Comparison of ENCODE assay signal across 8 mouse cellular contexts in the genomic region with DNA sequence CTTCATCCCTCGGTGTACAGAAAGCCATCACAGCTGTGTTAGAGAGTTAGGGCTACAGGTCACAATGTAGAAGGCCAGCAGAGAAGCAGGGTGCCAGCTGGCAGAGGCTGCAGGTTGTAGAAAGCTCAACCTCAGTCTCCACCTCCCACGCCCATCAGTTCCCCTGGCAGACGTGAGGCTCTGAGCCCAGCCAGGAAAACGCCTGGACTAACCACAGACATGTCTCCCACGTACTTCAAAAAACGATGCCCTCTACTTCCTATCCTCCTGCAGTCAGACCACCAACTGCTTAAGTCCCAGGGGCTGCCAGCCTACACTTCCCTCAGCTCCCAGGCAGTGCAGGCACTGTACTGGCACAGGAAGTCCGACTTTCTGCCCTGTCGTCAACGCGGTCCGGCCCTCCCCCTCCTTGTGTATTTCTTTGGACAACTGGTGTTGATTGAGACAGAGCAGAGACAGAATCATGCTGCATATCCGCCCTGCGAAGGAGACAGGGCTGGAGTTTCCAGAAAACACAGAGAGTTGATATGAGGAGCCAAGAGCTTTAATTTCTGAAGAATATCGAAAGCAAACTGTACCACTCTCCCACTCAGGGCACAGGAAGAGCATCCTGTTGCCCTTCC. TPM values are rescaled to one million over a fixed set of nuclear protein-coding genes. Genes with fewer than 3 reads are reported as not detected.
DNase-seq lines count a peak whose midpoint lies in the region; ATAC-seq and TF ChIP-seq lines count a peak whose summit lies in the region.
"Had no signal": no experiment of that assay in that cellular context is flagged by ENCODE, and none has a peak within 500 bp of the region (broad histone marks: within the 10 kb centered on the region; RNA-seq: fewer than 3 reads in every experiment).

No protein-coding gene starts in this region.

- 31% methylated on average over 14 of the region's 14 CpGs for WGBS in lung, postnatal 0 days

- ATAC-seq in lung, postnatal 0 days, result peak; percentile 77

- peak overlapping the region; percentile 27 for H3K4me2 ChIP-seq in lung, postnatal 0 days (replicated peaks; ENCODE audit: low read depth, low read length)

- H3K4me3 ChIP-seq in lung, postnatal 0 days (ENCODE audit: low read depth, low read length), result no peak overlapping the region

- TF ChIP-seq CTCF in lung, postnatal 0 days (IDR thresholded peaks at IDR 0.05), result no peak

- peak; percentile 77 for TF ChIP-seq EP300 in lung, postnatal 0 days (IDR thresholded peaks at IDR 0.05)

- intact Hi-C loops in heart, postnatal 36 days (cut with DNase I), result loop anchor here (2.0 kb wide), 1 partner anchor 64 kb away; the partner anchor contains the start of gene Nt5dc2

- peaks cover 16% of the 10 kb centered on the region; the same call in 1 of the 2 replicates for H3K4me1 ChIP-seq in lung, postnatal 0 days (ENCODE audit: insufficient read depth, low read depth, low read length)

- peaks cover 17% of the 10 kb centered on the region for H3K36me3 ChIP-seq in lung, postnatal 0 days (ENCODE audit: insufficient read depth, low read length)

- H3K27me3 ChIP-seq in lung, postnatal 0 days (replicated peaks; ENCODE audit: insufficient read depth, low read length), result no peaks in the 10 kb centered on the region

- H3K9ac ChIP-seq in lung, postnatal 0 days (replicated peaks; ENCODE audit: low read depth), result no peak overlapping the region
- H3K9ac ChIP-seq: liver, embryonic 14.5 days had no signal

- H3K27ac ChIP-seq in lung, postnatal 0 days (ENCODE audit: low read length), result peak overlapping the region; percentile 84
- H3K27ac ChIP-seq: liver, embryonic 14.5 days had no signal

- DNase-seq in CD4-positive helper T cell, adult 2 months (ENCODE audit: low read depth, low spot score), result peak; percentile 59
- peak; percentile 44 for DNase-seq in T-cell, adult 2 months (ENCODE audit: low spot score)
- DNase-seq in fat pad, adult 2 months (ENCODE audit: extremely low read depth, low read depth, low spot score), result peak; percentile 84
- peak; percentile 83 to 87 for DNase-seq in heart, postnatal 36 days
- DNase-seq in lung, postnatal 0 days (ENCODE audit: low spot score), result peak; percentile 92
- DNase-seq in thymus, postnatal 14 days, result peak; percentile 36
- no peak for DNase-seq in layer of hippocampus, adult 9-10 months (ENCODE audit: low spot score)

- no peaks in the 10 kb centered on the region for H3K9me3 ChIP-seq in lung, postnatal 0 days (ENCODE audit: low read length)

RNA-seq across cellular contexts. Expression of gene Tnnc1, which starts 13.1 kb away (rescaled TPM):
- total RNA-seq in heart, postnatal 36 days (2021), result 1,000 to 10,000 TPM; 4,706 to 5,436 TPM
- polyA plus RNA-seq in lung, postnatal 0 days (2015; fragmentation: Nextera tagmentation; extraction: Ambion mirVana), result 77.2 and 87.2 TPM in 2 replicates

RNA-seq across cellular contexts. Expression of gene Nisch, which starts 21.7 kb away (rescaled TPM):
- 100 to 1,000 TPM; 128 to 143 TPM for total RNA-seq in heart, postnatal 36 days (2021)
- 196 and 224 TPM in 2 replicates for polyA plus RNA-seq in lung, postnatal 0 days (2015; fragmentation: Nextera tagmentation; extraction: Ambion mirVana)

RNA-seq across cellular contexts. Expression of gene Sema3g, which starts 22.7 kb away (rescaled TPM):
- 10 to 100 TPM; 14.2 to 18.3 TPM for total RNA-seq in heart, postnatal 36 days (2021)
- 4.7 and 5.7 TPM in 2 replicates for polyA plus RNA-seq in lung, postnatal 0 days (2015; fragmentation: Nextera tagmentation; extraction: Ambion mirVana)

RNA-seq across cellular contexts. Expression of gene Stab1, which starts 26.6 kb away (rescaled TPM):
- total RNA-seq in heart, postnatal 36 days (2021), result 10 to 100 TPM; 66.1 to 85.9 TPM
- 32.4 and 34.2 TPM in 2 replicates for polyA plus RNA-seq in lung, postnatal 0 days (2015; fragmentation: Nextera tagmentation; extraction: Ambion mirVana)

RNA-seq across cellular contexts. Expression of gene Phf7, which starts 56.1 kb away (rescaled TPM):
- 1 to 10 TPM; 3.8 to 4.3 TPM for total RNA-seq in heart, postnatal 36 days (2021)
- 17.7 and 18.8 TPM in 2 replicates for polyA plus RNA-seq in lung, postnatal 0 days (2015; fragmentation: Nextera tagmentation; extraction: Ambion mirVana)
